Mouse (Mus musculus) c-Kit-positive CD71-positive TER-119-negative erythroid progenitor cells, embryonic 14.5 days (primary cell): Measurements from ENCODE around the gene Sipa1l3.

Experiments used
- DNase-seq: peaks from one replicate; pipeline ENCODE4 v3.0.0-alpha.2; 2013; ENCODE audit warnings: low read depth

Gene Sipa1l3

DNA sequence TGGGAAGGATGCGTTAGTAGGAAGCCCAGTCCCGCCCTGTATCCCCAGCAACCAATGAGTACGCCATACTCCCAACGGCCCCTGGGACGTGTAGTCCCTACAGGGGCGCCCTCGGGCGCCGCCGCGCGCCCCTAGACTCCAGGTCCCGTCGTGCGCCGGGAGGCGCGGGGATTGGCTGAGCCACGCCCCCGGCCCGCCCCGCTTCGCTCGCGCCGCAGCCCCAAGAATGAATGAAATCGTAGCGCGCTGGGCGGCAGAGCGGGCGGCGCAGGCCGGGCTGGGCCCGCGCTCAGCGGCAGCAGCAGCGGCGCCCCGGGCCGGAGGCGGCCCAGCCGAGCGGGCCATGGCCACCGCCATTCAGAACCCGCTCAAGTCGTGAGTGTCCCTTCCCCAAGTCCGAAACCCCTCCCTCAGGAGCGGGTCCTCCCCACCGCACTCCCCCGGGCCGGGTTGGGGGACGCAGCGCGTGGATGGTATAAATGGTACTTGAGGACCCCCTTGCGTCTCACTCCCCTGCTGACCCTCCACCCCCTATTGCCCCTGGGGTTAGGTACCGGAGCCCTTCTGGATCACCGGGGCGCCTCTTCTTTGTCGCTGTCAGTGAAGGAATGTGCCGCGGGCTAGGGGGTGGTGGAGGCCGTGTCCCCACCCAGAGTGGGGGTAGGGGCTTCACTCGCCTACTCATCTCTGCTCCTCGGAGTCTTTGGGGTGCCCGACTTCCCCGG, 214.5 kb downstream of the Sipa1l3 start, which contains the start of gene Dpf1:
Gene Dpf1, plus strand, starts transcription at position 214 of the 725 bp plus-strand sequence.
- peak; percentile 75 for DNase-seq

DNA sequence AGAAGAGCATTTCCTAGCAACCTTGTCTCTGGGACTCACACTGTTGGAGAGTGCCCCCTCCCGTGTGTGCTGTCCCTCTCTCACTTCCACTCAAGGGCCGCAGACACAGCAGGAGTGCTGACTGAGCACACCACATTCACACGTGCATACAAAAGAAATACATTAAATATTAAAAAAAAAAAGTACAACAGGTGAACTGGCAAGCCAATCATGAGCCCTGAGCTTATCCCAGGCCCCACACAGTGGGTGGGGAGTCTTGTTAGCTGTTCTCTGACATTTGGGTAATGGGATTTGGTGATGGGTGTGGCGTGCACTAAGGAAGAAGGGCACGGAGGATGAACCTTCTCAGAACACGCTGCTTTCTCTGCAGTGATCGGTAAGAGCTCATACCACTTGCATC, 215.8 kb downstream of the Sipa1l3 start:
- DNase-seq: no peak

DNA sequence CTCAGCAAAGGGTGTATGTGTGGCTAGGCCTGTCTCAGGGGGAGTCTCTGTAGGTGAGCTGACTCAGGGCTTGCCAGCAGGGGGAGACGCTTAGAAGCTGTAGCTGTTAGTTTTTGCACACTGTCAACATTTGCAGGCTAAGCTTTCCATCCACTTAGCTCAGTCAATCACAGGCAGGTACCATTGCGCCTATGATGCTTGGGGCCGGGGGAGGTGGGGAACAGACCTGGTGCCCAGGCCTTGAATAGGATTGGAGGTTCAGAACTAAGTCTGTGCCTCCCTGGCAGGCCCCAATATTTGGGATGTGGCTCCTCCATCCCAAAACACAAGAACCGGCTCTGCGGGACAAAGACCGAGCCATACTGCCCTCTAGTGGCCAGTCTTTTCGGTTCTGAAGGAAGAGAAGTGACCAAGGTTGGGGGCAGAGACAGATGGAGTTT, 217.3 kb downstream of the Sipa1l3 start:
- no peak for DNase-seq

DNA sequence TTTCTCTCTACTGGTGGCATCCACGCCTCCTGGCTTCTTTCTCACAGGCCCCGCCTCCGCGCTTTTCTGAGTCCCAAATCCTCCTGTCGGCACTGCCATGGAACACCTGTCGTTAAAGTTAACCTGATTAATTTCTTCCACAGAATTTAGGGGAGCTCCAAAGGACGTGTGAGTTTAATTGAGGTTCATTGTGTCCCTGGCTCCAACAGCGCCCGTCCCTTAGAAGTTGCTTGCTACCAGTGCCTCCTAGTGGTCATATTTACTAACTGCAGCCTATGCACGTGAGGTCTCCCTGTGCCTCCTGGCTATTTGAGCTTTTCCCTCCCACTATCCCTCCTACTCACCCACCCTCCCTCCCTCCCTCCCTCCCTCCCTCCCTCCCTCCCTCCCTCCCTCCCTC, 221.4 kb downstream of the Sipa1l3 start:
- no peak for DNase-seq

DNA sequence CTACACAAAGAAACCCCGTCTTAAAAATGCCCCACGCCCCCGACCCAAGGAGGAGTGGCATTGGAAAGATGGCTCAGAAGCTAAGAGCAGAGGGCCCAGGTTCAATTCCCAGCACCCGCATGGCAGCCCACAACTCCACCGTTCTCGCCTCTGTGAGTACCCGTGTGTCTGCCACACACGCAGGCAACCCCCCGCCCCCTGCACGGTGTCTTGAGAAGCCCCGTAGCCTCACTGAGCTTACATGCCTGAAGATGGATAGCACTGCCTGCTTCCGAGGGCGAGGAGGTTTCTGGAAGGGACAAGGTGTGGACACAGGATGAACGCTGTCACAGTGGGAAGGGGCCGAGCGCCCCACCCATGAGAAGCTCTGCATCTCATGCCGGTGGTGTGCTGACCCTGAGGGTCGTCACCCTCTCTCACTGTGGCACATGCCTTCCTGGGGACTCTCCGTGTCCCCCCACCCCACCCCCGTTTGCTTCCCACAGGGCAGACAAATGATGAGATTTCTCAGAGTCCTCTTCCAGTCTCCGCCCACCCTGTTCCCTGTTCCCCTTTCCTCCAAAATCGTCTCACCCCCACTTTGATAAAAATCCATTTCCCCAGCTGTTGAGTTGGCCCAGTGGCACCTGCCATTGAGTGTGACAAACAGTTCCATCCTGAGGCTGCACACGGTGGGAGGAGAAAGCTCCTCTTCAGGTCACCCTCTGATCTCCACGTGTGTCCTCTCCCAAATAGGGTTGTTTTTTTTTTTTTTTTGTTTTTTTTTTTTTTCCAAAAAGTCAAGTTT, 222.4 kb downstream of the Sipa1l3 start:
- DNase-seq: no peak

DNA sequence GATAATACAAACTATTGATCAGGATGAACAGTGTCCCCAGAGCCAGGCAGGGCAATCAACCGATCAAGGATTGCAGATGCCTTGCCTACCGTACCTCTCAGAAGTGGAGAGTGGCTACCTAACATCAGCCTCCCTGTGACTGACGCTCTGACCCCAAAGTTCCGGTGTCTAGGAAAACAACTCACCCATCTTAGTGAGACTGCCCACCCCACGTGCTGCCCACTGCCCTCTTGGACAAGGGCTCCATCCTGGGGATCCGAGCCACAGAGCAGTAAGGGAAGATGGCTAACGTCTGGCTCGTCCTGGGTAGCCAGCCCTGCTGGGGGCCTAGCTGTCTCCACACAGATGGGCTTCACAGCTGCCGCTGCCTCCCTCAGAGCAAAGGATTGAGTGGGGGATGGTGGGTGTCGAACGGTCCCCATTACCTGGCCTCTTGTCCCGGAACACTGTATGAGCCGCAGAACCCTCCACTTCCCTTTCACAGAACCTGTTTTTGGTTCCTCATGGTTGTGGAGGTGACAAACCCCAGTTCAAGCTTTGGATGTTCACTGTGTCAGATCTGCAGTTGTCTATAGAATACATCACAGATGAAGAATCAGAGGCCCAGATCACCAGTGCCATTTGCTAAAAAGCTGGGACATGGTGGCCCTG, 224.2 kb downstream of the Sipa1l3 start:
- DNase-seq: no peak

DNA sequence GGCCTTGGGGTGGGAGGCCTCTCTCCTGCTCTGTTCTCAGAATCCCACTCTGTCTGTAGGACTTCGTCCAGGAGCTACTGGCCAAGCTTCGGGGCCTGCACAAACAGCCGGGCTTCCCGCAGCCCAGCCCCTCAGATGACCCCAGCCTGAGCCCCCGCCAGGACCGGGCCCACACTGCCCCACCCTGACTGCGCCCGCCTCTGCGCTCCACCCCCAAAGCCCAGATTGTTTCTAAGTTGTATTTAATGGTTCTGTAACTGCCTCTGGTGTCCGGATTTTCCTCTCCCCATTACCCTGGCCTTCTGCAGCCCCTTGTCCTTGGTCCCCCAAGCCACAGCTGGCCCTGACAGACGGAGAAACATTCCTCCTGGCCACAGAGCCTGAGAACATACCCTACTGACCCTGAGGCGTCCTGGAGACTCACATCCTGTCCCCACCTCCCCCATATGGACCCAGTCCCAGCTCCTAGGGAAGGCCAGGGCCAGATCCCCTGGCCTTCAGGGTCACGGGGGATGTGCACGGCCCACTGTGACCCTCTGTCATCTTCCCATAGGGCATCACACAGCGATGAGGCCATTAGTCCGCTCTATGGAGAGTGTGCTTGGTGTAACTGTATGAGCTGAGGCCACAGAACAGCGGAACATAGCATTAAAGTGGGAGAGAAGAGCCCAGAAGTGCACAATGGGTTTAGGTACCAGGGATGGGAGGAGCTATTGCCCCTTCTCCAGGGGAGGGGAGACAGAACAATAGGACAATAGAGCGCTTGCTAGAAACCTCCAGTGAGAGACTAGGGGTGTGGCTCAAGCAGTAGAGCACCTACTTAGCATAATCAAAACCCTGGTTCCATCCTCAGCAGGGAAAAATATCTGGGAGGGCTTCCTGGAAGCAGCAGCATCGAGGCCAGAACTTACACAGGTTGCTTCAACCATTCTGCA, 225.0 kb downstream of the Sipa1l3 start:
- DNase-seq: no peak

DNA sequence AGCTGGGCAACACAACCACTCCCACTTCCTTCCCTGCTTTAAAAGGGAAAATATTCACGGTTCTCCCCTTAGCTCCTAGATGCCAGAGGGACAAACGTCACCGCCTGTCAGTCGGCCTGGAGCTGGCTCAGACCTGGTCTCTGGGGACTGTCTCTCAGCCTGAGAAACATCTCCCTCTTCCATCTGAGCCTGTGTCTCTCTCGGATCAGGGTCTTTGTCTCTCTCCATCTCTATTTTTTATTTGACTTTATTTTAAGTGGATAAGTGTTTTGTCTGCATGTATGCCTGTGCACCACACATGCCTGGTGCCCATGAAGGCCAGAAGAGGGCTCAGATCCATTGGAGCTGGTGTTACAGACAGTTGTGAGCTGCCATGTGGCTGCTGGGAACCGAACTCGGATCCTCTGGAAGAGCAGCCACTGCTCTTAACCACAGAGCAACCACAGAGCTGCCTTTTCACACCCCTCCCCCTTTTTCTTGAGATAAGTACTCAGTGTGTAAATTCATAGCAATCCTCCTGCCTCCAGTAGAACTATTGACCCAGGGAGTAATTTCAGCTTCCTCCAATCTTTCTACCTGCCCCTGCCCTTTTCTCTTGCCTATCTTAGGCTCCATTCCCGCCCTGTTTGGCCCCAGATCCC, 225.9 kb downstream of the Sipa1l3 start:
- DNase-seq: no peak

DNA sequence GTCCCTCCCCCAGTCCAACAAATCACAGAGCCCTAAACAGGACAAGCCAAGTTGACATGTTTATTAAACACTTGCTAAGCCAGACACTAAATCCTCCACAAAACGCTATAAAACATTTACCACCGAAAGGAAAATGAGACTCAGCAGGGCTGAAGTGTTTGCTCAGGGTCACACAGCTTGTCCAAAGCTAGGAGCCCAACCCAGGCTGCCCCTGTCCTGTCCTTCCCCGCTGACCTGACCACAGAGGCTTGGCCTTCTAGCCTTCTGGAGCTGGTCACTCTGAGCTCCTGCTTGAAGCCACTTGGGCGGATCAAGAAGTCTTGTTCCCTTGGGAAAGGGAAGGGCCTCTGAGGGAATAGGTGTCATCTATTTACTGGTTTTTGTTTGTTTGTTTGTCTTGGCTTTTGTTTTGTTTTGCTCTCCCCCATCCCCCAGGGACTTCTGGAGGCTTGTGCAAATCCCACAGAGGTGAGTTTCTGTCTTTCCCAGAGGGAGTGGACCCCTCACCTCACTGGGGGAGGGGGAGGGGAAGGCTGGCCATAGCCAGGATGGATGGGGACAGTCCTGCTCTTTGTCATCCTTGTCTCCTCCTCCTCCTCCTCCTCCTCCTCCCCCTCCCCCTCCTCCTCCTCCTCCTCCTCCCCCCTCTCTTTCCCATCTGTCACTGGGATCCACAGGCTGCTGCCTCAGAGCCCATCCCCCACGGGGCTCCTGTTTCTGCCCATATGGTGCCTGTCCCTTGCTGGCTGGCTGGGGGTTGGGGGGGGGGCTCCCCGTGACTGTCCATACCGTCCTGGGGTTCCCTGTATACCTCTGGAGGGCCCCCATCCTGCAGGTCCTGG, 226.6 kb downstream of the Sipa1l3 start:
- no peak for DNase-seq

DNA sequence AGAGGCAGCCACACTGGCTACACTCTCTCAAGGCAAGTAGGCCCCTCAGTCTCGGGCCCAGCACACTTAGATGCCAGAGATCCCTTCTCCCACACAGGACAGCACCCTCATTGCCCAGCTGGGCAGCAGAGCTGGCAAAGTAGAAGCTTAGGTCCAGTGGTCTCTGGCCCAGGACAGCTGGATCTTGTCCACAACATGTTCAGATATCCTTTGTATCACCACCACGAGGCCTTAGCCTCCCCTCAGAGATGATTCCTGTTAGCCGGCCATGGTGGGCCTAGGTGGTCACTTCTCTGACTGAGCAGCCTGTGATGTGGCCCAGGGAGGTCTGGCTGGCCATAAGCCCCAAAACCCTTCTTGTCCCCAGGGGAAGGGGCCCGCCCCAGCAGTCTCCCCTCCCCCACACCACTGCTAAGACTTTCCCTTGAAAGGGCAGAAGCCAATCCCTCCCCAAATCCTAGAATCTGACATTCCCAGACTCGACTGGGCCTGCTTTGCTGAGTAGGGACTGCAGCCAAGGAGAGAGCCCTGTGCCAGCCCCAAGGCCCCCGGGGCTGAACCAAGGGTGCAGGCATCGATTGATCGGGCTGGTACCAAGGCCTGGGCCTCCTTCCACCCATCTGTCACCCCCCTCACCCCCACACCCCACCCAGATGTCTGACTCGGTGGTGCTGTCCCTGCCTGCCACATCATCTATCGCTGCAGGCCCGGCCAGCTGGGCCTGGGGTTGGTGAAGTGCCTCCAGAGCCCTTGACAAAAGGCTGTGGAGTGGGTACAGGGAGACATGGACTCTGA, 227.6 kb downstream of the Sipa1l3 start:
- no peak for DNase-seq

DNA sequence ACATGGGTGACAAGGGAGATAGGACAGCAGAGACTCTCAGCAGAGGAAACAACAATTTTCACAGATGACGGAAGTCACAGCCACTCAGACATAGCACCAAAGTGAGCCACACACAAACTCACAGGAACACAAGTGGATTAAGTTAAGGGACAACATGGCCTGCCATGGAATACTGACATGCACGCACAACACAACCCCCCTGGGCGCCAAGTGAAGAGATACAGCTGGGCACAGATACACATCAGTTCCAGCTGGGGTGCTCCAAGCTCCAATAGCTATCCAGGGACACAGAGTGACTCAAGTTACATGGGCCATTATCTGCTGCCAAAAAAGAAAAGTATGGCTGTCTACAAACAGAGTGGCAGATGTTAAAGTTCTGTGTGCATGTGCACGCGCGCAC, 228.6 kb downstream of the Sipa1l3 start:
- DNase-seq: no peak

DNA sequence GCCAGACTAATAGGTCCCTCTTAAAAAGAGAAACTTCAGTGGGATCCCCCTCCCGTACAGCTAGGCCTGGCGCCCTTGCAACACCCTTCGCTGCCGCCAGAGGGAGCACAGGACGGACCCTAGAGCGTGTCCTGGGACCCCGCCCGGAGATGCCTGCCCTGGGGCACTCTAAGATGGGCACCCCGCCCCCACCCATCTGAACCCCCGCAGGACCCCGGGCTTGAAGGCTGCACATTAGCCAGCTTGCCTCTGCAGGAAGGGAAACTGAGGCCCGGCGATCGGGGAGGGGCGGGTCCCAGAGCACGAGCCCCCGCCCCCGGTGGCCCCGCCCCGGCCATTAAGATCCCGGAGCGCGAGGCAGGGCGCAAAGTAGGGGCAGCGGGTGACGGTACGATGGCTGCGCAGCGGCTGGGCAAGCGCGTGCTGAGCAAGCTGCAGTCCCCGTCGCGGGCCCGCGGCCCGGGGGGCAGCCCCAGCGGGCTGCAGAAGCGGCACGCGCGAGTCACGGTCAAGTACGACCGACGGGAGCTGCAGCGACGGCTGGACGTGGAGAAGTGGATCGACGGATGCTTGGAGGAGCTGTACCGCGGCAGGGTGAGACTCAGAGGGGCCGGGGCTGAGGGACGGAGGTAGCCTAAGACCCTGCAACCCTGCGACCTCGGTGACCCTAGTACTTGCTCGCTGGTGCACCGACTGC, 229.4 kb downstream of the Sipa1l3 start, which contains the start of gene Ppp1r14a:
Gene Ppp1r14a, plus strand, starts transcription at position 367 of the 697 bp plus-strand sequence.
- no peak for DNase-seq

DNA sequence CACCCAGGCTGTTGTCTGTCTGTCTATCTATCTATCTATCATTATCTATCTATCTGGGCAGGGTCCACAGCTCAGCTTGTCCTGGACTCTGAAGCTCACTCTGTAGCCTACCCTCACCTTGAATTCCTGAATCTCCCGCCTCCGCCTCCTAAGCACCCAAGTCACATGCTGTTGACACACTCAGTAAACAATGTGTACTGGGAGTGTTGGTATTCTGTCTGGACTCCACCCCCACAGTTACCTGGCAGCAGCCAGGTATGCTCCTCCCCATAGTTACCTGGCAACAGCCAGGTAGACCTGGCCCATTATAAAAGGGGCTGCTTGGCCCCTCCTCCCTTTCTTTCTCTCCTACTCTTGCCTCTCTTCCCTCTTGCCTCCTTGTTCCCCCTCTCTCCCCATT, 230.4 kb downstream of the Sipa1l3 start:
- no peak for DNase-seq

DNA sequence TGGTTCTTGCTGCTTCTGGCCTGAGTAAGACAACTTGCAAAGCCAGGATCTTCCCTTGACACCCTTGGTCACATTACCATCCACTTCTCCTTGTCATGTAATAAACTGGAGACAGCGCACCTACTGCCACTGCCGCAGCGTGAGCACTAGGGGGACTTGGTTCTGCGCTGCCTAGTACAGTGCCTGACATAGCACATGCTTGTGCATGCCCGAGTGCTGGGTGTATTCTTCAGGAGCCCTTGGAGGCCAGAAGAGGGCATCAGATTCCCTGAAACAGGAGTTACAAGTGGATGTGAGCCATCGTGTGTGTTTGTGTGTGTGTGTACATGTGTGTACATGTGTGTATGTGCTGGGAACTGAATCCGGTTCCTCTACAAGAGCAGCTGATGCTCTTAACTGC, 231.0 kb downstream of the Sipa1l3 start:
- no peak for DNase-seq

DNA sequence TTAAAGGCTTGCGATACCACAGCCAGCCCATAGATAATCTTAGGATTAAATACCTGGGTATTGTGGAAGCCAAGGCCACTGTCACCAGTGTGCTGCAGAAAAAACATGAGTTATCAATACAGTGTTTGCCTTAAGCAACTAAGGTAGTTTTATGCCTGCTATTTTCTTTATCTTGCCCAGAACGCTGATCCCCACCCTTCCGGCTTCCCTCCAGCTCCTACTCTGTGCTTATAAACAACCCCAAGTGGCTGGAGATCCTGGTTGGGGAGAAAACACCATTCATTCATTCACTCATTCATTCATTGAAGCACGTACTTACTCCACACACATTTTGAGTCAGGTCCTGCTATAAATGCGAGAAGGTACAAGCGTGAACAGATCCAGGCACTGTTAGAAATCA, 233.9 kb downstream of the Sipa1l3 start:
- no peak for DNase-seq

DNA sequence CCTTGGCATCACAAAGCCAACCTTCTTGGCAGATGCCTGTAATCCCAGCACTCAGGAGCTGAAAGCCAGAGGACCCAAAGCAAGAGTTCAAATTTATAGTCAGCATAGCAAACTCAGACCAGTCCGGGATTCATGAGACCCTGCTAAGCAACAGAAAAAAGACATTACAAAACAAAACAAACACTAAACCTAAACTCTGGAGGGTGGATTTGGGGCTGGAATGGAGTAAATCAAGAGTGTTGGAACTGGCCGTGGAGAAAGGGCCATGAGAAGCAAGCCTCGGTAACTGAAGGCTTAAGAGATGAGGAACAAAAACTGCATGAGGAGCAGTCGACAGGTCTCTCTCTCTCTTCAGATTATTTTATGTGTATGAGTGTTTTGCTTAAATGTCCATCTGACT, 234.6 kb downstream of the Sipa1l3 start:
- no peak for DNase-seq

DNA sequence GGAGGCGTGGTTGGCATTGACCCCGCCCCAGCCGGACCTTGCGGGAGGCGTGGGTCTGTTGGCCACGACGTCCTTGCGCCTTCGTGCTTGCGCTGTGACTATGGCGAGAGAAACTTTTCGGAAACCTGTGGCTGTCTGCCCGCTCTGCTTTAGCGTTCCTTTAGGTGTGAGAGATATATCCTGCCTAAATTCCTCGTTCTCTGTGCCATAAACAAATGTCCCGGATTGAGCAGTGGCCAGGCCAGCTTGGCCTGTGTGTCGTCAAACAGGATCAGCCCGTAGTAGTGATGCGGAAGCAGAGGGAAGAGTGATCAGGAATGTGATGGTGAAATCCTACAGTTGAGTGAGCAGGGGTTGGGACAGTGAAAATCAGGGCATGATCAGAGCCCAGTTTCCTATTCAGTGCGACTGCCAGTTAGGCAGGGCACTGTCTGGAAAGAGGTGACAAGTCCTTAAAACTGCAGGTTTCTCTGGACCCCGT, 236.3 kb downstream of the Sipa1l3 start:
- no peak for DNase-seq

DNA sequence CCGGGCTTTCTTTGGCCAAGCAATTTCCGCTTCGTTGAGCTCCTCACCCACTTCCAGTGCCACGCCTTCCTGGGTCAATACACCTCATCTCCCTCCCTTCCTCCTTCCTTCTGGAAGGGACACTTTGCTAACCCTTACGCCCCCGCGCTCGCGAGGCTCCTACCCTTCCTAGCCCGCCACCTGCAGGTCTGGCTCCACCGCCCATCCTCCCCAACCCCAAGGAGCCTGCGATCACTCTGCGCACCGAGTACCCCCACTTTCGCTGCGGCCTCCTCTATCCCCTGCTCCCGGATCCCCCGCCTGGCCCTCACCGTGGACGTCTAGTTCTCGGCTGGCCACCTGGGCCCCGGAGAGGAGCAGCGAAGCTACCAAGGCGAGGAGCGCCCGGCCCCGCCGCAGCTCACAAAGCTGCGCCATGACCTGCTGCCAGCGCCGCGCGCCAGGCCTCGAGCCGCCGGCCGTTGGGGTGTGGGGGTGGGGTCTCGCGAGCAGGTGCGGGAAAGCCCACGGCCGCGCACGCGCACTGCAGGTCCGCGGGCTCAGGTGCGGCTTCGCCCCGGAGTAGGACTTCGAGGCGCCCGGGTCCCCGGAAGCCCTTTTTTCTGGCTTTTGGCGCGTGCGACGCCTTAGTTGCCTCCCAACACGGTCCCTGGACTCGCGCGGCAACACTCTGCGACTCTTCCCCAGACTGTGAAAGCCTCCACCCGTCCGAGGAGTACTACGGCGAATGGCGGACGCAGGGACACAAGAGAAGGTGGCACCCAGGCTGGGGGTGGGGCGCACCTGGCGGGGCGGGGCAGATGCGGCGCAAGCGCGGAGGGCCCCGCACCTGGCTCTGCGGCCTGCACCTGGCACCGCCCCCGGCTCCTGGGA, 237.0 kb downstream of the Sipa1l3 start, which contains the start of gene Spint2:
Gene Spint2, minus strand, starts transcription at position 712 of the 873 bp plus-strand sequence.
- no peak for DNase-seq
